Mouse (Mus musculus) limb, embryonic 11.5 days (tissue): ENCODE results near the gene Nlrp6. TPM values are rescaled to one million over a fixed set of nuclear protein-coding genes. Genes with fewer than 3 reads are reported as not detected.
"Not testable (repeated sequence)": the region's sequence is repeated elsewhere in the genome, so short reads cannot be mapped to it uniquely, and the experiment has no call there.

Experiments
- ATAC-seq: fragments of 200-750 bp; cut with Nextera tagmentation; 2 replicates; pipeline ENCODE4 v1.8.0; 2017; ENCODE audit warnings: low read depth; ENCODE audit not compliant: insufficient number of reproducible peaks, low FRiP score, low TSS enrichment
- DNase-seq: peaks from one replicate; pipeline ENCODE4 v3.0.0-alpha.2; 2015; ENCODE audit warnings: low spot score
- H3K27ac ChIP-seq: fragments of 300-500 bp; sonication (generic); replicated peaks from 2 replicates; pipeline ENCODE4 v1.5.1; 2014; ENCODE audit warnings: low read depth, mild to moderate bottlenecking, low read length
- H3K27me3 ChIP-seq: fragments of 300-500 bp; sonication (generic); 2 replicates; pipeline ENCODE4 v1.6.1; 2014; ENCODE audit warnings: mild to moderate bottlenecking, low read length, mixed read lengths; ENCODE audit not compliant: control insufficient read depth, insufficient read depth
- H3K36me3 ChIP-seq: fragments of 300-500 bp; sonication (generic); 2 replicates; pipeline ENCODE4 v1.6.1; 2014; ENCODE audit warnings: mild to moderate bottlenecking, low read length, moderate library complexity, mixed read lengths; ENCODE audit not compliant: control insufficient read depth, insufficient read depth
- H3K4me1 ChIP-seq: fragments of 300-500 bp; sonication (generic); 2 replicates; pipeline ENCODE4 v1.6.1; 2014; ENCODE audit warnings: low read length, mixed read lengths; ENCODE audit not compliant: control insufficient read depth, insufficient read depth
- H3K4me2 ChIP-seq: fragments of 300-500 bp; sonication (generic); 2 replicates; pipeline ENCODE4 v1.6.1; 2014; ENCODE audit warnings: low read depth, mild to moderate bottlenecking, moderate library complexity; ENCODE audit not compliant: severe bottlenecking
- H3K4me3 ChIP-seq: fragments of 300-500 bp; sonication (generic); 2 replicates; pipeline ENCODE4 v1.5.1; 2014; ENCODE audit warnings: low read depth, low read length
- H3K9ac ChIP-seq: fragments of 300-500 bp; sonication (generic); 2 replicates; pipeline ENCODE4 v1.6.1; 2014; ENCODE audit warnings: mild to moderate bottlenecking, low read length
- H3K9me3 ChIP-seq: fragments of 300-500 bp; sonication (generic); 2 replicates; pipeline ENCODE4 v1.6.1; 2016; ENCODE audit warnings: low read length; ENCODE audit not compliant: control insufficient read depth
- WGBS: fragments of 180-500 bp; shearing (Covaris S2); extraction: QIAGEN DNeasy Blood & Tissue Kit; methylation state at CpG from one replicate; pipeline ENCODE4 v1.1.7; 2014; 5-methylcytosine and 5-hydroxymethylcytosine counted together
- polyA plus RNA-seq: library from polyadenylated mRNA; unstranded; fragments of >200 nt; fragmentation: Nextera tagmentation; extraction: Ambion mirVana; gene quantifications from 2 replicates; pipeline ENCODE4 v1.2.1, GENCODE M21; 2014

Nlrp6 gene
- polyA plus RNA-seq, 1 experiment from 2014 or later = not detected

DNA sequence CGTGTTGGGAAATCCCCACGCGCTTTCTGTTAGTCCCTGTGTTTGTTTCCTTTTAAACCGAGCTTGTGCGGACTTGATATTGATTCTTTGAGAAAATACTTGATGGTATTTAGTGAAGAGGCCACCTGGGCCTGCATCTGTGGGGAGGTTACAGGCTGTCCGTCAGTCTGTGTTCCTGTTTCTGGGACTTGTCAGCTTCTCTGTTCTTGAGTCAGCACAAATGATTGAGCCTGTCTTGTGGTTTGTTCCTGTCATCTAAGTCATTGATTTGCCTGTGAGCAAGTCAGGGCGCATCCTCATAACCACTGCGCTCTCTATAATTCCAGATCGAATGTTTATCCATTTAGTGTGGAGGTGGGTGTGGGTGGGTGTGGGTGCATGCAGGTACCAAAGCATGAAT lies 56.0 kb downstream of the Nlrp6 start:
- H3K4me2 ChIP-seq, DNase-seq: not testable (repeated sequence)
- 90% methylated on average over 9 of the region's 9 CpGs for WGBS

More for the DNA sequence above, 56.0 kb downstream of the Nlrp6 start:
- not testable (repeated sequence) for H3K36me3 ChIP-seq, H3K4me1 ChIP-seq, H3K9ac ChIP-seq, H3K4me3 ChIP-seq, ATAC-seq, H3K27ac ChIP-seq, H3K9me3 ChIP-seq, H3K27me3 ChIP-seq

Other genes starting within 250 kb of the Nlrp6 start
- gene Olfr45, start 239.0 kb upstream of the Nlrp6 start, polyA plus RNA-seq = 0.09 TPM in 1 of 2 replicates, not detected in the other
- not detected in 2 replicates for gene Olfr541, start 223.6 kb upstream of the Nlrp6 start, polyA plus RNA-seq
- not detected in 2 replicates for gene Cyp2e1, start 157.2 kb upstream of the Nlrp6 start, polyA plus RNA-seq
- gene Syce1, start 133.1 kb upstream of the Nlrp6 start, polyA plus RNA-seq = 0.85 and 1.0 TPM in 2 replicates
- gene Zfp941, start 98.7 kb upstream of the Nlrp6 start, polyA plus RNA-seq = 2.0 and 3.1 TPM in 2 replicates
- 0.68 and 0.78 TPM in 2 replicates for gene Urah, start 85.9 kb upstream of the Nlrp6 start, polyA plus RNA-seq
- not detected in 2 replicates for gene Scgb1c1, start 75.4 kb upstream of the Nlrp6 start, polyA plus RNA-seq
- gene Odf3, start 73.1 kb upstream of the Nlrp6 start, polyA plus RNA-seq = not detected in 2 replicates
- not detected in 2 replicates for gene Gm45785, start 64.6 kb upstream of the Nlrp6 start, polyA plus RNA-seq
- 57.2 and 61.4 TPM in 2 replicates for gene Ric8a, start 63.9 kb upstream of the Nlrp6 start, polyA plus RNA-seq
- 27.9 and 33.6 TPM in 2 replicates for gene Bet1l, start 63.3 kb upstream of the Nlrp6 start, polyA plus RNA-seq
- gene Psmd13, start 38.9 kb upstream of the Nlrp6 start, polyA plus RNA-seq = 185 and 243 TPM in 2 replicates
- 21.6 and 23.2 TPM in 2 replicates for gene Sirt3, start 38.6 kb upstream of the Nlrp6 start, polyA plus RNA-seq
- gene Cox8b, start 20.5 kb upstream of the Nlrp6 start, polyA plus RNA-seq = 0.88 and 1.0 TPM in 2 replicates
- 13.6 and 16.1 TPM in 2 replicates for gene Pgghg, start 20.5 kb downstream of the Nlrp6 start, polyA plus RNA-seq
- 1.7 and 1.9 TPM in 2 replicates for gene Ifitm5, start 29.4 kb downstream of the Nlrp6 start, polyA plus RNA-seq
- gene Gm45717, start 35.0 kb downstream of the Nlrp6 start, polyA plus RNA-seq = not detected in 2 replicates
- 853 and 900 TPM in 2 replicates for gene Ifitm2, start 35.1 kb downstream of the Nlrp6 start, polyA plus RNA-seq
- 63.9 and 68.3 TPM in 2 replicates for gene Ifitm1, start 46.3 kb downstream of the Nlrp6 start, polyA plus RNA-seq
- gene Ifitm3, start 89.9 kb downstream of the Nlrp6 start, polyA plus RNA-seq = 45.3 and 50.4 TPM in 2 replicates
- gene Ifitm6, start 97.0 kb downstream of the Nlrp6 start, polyA plus RNA-seq = not detected in 2 replicates
- gene Gm17387, start 108.2 kb downstream of the Nlrp6 start, polyA plus RNA-seq = not detected in 2 replicates
- 19.1 and 20.0 TPM in 2 replicates for gene B4galnt4, start 140.2 kb downstream of the Nlrp6 start, polyA plus RNA-seq
- 3.3 and 3.9 TPM in 2 replicates for gene Pkp3, start 157.3 kb downstream of the Nlrp6 start, polyA plus RNA-seq
- 1.9 and 2.8 TPM in 2 replicates for gene Sigirr, start 179.7 kb downstream of the Nlrp6 start, polyA plus RNA-seq
- gene Ano9, start 196.9 kb downstream of the Nlrp6 start, polyA plus RNA-seq = 0.76 and 0.85 TPM in 2 replicates
- gene Ptdss2, start 201.5 kb downstream of the Nlrp6 start, polyA plus RNA-seq = 70.0 and 70.6 TPM in 2 replicates